Mouse (Mus musculus) monocyte, adult 2 months (primary cell): Measurements from ENCODE around the gene Mcpt4.
"Not testable (repeated sequence)": the region's sequence is repeated elsewhere in the genome, so short reads cannot be mapped to it uniquely, and the experiment has no call there.

Experiments
- DNase-seq, 2 experiments: peaks; one replicate each; pipeline ENCODE4 v3.0.0; 2022; ENCODE audit warnings: low spot score in 2 of 2, low read depth in 1 of 2

The Mcpt4 gene

DNA sequence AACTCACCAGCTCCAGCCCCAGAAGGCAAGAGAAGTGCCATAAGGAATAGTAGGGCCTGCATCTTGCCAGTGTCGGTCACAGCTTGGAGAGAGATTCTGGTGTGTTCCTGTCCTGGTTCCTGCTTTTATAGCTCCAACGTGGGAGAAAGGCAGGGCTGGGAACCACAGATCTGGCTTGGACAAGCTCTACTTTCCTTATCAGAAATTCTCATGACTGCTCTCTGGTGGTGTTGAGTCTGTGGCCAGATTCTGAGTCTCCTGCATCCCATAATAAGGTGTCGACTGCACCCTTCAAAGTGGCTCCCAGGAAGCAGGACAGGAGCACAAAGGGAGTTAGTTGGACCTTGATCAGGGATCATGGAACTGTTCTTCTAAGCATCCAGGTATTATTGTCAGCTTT is at the start of gene Mcpt4:
Mcpt4 (minus strand) TSS at position 101 of the 400 bp plus-strand sequence.
- DNase-seq = not testable (repeated sequence)

DNA sequence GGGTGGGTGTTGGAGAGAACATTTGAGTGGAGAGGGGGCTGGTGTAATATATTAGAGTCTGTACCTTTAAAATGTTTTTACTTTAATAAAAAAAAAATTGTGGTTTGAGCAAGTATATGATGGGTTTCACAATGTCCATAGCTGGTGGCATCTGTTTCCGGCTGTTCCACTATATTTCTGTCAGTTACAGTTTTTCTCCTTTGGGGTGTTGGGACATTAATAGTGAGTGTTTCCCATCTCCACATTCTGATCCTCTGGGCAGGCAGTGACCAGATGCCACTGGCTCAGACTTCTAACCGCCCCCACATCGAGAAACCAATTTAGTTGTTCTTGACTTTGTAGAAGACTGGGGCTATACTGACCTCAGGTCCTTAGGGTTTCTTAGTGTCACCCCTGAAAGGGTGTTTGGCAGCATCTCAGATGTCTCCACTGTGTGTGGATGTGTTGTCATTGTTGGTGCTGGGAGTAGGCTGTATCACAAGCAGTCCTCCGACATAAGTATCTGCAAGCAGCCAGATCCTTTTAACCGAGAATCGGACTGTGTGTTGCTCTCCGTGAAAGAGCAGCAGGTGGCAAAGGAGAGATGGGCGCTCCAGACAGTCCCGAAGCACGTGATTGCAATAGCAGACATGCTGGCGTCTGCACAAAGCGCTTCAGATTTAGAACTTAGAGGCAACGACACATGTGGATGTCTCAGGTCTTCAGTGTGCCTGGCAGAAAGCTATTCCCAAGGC is 43.5 kb upstream of the Mcpt4 start:
- no peak for DNase-seq

DNA sequence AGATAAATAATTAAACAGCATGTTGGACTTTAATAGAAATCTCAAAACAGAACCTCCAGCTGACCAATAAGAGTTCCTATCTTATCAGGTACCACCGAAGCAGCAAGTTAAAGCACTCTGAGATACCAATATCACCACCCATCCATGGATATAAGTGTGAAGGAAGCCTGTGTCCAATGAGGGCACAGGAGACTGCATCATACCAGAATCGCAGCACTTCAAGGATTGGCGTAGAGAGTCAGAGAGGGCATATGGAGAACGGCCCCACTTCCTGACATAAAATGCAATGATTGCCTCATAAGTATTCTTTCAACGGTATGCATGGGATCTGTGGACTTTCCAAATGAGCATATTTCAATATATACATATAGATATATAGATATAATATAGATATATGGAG is 42.9 kb upstream of the Mcpt4 start:
- DNase-seq = no peak

DNA sequence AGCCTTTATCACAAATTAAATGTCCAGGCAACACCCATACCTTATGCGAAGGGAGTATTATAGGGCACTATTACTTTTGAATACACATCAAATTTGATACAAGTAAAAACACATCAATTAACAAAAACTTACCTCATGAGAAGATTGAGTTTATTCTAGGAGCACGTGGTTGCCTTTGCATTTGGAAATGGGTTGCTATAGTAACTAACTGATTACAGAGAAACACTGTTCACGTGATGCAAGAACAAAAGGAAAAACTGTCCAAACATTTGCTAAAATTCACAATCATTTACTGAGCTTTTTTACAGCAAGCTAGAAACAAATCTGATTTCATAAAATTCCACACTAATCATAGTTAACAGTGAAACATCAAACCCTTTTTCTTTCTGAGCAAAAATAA is 41.3 kb upstream of the Mcpt4 start:
- DNase-seq = no peak

DNA sequence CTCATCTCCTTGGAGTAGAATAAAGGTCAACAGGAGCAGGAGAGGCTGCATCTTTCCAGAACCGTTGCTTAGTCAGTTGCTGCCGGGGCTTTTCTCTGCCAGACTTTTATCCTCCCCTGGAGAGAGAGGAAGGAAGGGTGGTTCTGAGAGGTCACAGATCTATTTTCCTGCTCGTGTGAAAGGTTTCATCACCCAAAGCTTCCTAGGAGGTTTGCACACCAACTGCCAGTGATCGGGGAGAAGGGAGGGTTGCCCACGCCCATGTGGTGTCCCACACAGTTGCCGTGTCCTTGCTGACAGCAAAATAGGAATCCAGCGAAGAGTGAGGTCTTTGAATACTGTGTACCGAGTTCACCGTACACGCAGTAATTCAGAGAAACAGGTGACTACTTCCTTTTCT is 40.3 kb upstream of the Mcpt4 start, which contains the start of gene Ctsg:
Ctsg (minus strand) TSS at position 189 of the 400 bp plus-strand sequence.
- DNase-seq = no peak

DNA sequence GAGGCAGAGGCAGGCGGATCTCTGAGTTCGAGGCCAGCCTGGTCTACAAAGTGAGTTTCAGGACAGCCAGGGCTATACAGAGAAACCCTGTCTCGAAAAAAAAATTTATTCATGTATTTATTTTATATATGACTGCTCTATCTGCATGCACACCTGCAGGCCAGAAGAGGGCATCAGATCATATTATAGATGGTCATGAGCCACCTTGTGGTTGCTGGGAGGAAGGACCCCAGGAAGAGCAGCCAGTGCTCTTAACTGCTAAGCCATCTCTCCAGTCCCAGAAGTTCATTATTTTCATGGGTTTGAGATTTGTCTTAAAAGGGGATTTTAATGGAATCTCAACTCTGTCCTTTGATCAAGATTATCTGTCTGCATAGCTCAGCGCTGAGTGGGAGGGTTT is 36.8 kb upstream of the Mcpt4 start:
- DNase-seq = no peak

DNA sequence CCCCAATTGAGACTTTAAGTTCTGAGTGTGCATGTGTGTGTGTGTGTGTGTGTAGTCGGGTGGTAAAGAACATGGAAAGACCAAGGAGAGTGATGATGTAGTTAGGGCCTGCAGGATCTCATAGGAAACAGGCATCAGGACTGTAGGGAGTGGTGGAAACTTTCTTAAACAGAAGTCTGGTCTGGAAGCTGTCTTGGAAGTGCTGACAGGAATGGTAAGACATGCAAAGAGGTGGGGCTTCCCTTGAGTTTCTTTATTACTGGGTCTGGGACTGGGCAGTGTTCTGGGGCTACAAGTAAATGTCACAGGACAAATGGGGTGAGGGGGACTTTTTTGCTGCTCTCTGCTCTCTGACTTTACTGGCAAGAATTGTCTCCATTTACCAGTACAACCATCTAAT is 35.5 kb upstream of the Mcpt4 start:
- no peak for DNase-seq

DNA sequence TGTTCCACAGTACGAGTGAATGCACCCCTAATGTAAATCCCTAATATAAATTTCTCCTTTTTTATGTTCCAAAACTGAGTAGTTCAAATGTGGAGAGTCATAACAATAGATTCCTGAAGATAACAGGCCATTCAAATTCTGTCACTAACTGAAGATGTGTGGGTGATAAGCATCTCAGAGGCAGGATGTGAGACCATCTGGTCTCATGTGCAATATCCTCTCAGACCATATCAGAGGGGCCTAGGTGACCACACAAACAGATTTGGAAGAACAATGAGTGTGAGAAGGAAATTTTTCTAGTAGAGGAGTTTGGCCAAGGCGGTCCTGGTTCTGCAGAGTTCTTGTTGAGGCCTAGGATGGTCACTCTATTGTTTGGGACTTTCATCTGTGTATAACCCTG is 31.2 kb upstream of the Mcpt4 start:
- no peak for DNase-seq

DNA sequence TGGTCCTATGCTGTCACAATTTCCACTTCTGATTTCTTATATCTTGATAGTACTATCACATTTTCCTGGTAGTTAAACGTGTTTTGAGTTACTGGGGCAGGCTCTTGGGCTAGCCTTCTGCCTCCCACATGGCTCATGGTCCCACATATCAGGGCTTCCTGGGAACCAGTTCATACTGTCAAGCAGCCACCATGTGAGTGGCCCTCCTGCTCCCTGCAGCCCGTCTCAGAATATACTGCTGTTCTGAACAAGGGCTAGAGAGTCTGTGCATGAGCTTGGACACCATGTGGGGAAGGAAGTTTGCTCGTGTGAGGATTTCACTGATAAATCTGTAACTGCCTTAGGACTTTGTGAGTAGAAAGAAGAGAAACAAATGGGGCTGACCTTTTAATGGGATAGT is 24.6 kb upstream of the Mcpt4 start:
- no peak for DNase-seq

DNA sequence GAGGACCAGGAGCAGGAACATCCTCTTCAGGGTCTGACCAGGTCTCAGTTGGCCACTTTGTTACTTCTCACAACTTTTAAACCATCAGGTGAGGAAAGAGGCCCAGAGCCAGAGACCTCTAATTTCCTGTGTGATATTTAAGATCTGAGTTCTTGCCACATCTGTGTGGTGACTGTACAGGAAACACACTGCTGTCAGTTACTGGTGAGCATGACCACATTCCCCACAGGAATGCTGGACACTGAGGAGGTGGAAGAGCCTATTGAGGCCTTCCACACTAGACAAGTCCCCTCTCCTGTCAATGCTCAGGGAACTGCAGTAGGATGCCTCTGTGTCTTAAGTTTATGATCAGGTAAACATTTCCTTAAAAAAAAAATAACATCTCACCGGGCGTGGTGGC is 23.1 kb upstream of the Mcpt4 start, which contains the start of gene Mcpt8:
Mcpt8 (minus strand) TSS at position 107 of the 400 bp plus-strand sequence.
- DNase-seq = no peak

DNA sequence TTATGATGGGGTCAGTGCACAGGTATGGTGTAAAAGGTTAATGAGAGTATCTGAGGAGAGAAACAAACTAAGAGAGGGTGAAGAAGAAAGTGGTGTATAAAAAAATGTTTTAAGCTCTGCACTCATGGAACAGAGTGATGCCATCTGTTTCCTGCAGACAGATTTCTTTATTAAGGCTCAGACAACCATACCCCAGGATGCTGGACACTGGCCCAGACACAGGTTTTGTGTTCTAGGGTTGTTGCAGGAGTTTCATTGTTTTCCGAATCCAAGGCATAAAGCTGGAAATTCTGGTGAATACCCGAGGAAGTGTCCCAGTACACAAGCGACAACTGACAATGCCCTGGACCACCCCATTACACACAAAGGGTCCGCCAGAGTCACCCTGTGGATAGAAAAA is 19.9 kb upstream of the Mcpt4 start:
- no peak for DNase-seq

DNA sequence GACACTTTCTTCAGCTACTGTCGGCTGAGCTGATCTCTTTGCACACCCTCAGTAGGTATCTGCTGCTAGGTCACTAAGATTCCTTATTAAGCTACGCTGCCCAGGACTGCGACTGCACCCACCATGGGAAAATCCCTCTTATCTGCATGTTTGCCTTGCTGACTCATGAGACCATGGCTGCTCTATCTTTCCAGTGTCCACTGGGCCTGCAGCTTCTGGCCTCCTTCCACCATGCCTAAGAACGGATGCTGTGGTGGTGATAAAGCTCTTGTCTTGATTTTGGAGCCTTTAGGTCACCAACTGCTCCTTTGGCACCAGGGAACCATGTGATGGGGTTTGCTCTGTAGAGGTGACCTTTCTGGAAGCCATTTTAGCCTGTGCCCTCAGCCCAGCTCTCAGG is 4.4 kb downstream of the Mcpt4 start:
- no peak for DNase-seq

DNA sequence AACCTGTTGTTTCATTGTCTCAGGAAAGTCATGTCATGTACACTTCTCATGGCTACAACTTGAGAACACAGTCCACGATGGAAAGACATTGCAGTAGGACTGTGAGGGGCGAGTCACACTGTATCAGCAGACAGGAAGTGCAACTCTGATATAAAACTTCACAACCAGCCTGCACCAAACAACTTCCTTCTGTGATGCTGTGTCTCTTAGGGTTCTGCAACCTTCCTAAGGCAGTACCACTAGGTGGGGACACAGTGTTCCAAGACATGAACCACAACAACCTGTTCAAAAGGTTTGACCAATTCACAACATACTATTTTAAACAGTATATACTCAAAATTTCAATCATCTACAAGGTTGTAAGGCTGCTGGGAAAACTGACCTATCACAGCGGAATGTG is 6.7 kb downstream of the Mcpt4 start:
- DNase-seq = no peak

DNA sequence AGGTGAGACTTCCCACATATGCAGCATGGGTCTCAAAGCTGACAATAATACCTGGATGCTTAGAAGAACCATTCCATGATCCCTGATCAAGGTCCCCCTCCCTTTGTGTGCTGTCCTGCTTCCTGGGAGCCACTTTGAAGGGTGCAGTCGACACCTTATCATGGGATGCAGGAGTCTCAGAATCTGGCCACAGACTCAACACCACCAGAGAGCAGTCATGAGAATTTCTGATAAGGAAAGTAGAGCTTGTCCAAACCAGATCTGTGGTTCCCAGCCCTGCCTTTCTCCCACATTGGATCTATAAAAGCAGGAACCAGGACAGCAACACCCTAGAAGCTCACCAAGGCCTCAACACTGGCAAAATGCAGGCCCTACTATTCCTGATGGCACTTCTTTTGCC is 20.3 kb downstream of the Mcpt4 start, which contains the start of gene Mcpt2:
Mcpt2 (plus strand) TSS at position 250 of the 400 bp plus-strand sequence.
- not testable (repeated sequence) for DNase-seq

DNA sequence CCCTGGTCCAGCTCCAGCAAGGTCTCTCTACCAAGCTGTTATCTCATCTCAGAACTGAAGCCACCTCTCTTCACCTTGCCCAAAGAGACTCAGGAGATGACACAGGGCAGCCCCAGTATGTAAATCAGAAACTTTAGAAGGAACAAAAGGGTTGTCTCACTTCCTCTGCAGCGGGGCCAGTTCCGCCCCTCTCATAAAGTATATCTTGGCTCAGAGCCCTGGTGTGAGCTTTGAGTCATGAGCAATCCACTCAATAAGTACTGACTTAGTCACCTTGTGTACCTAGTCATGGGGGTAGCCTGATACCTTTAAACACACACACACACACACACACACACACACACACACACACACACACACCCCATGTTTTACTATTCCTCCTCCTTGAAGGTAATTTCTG is 27.7 kb downstream of the Mcpt4 start:
- DNase-seq = no peak

DNA sequence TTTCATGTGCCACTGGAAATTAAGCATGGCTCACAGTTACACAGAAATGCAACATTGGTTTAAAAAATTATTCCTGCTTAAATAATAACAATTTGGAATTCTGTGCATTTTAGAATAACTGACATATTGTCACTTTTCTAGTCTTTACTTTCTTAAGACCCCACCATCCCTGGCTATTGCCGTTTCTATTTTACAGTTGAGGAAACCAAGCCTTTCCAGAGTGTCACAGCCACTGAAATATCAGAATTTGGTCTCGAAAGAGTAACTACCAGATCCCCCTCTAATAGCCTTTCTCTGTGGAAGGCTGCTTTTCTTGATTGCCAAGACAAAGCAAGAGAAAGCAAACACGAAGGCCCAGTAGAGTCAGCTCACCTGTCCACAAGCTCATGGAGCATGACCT is 31.7 kb downstream of the Mcpt4 start, which contains the start of gene Mcpt9:
Mcpt9 (minus strand) TSS at position 101 of the 400 bp plus-strand sequence.
- not testable (repeated sequence) for DNase-seq

DNA sequence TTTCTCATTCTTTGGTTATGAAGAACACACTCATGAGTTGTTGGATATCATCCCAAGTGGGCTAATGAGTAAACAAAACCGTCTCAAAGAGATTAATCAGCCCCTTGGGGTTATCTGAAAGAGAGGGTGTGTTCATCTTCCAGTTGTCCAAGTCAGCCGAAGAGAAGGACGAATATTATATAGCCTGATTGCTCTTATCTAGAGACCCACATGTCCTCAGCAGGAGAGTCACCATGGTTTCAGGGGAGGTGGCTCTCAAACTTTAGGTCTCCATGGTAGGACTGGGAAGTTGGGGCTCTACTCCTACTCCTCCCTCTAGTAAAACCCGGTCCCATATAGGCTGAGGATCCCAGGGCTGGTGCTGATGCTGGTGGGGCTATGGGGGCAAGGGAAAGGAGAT is 40.8 kb downstream of the Mcpt4 start:
- not testable (repeated sequence) for DNase-seq

DNA sequence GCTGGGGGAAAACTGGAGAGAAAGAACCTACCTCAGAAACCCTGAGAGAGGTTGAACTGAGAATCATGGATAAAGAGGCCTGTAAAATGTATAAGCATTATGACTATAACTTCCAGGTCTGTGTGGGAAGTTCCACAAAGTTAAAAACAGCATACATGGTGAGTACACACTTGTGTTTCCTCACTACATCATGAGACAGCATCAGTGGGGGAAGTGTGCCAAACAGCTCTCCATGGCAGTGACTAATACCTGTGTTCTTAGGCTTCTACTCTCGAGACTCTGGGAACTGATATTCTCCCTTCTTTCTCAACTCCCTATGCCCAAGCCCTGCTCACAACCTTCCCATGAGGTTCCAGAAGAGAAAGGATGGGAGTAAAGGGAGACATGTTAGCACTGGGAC is 42.7 kb downstream of the Mcpt4 start:
- DNase-seq = no peak

DNA sequence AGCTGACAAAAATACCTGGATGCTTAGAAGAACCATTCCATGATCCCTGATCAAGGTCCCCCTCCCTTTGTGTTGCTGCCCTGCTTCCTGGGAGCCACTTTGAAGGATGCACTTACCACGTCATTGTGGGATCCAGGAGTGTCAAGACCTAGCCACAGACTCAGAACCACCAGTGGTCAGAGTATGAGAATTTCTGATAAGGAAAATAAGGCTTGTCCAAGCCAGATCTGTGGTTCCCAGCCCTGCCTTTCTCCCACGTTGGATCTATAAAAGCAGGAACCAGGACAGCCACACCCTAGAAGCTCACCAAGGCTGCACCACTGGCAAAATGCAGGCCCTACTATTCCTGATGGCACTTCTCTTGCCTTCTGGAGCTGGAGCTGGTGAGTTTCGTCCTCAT is 44.4 kb downstream of the Mcpt4 start, which contains the start of gene Mcpt1:
Mcpt1 (plus strand) TSS at position 301 of the 400 bp plus-strand sequence.
- not testable (repeated sequence) for DNase-seq

DNA sequence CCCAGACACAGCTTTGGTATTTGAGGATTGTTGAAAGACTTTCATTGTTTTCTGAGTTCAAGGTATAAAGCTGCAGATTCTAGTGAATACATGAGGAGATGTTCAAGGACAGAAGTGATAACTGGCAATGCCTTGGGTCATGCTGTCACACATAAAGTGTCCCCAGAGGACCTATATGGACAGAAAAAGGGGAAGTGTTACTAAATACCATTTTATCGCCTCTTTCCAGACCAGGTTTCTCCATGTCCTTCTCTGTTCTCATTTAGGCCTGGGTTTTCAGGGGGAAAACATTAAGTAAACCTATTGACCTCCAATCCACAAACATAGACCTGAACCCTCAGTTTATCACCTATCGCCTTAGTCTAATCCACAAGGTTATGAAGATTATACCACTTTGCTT is 48.2 kb downstream of the Mcpt4 start:
- DNase-seq = no peak

DNA sequence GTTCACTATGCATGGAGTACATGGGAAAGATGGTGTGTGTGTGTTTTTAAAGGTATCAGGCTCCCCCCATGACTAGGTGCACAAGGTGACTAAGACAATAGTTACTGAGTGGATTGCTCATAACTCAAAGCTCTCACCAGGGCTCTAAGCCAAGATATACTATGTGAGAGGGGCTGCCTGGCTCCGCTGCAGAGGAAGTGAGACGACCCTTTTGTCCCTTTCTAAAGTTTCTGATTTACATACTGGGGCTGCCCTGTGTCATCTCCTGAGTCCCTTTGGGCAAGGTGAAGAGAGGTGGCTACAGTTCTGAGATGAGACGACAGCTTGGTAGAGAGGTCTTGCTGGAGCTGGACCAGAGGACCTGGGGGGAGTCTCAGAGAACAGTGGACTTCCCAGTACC is 49.0 kb downstream of the Mcpt4 start:
- no peak for DNase-seq
